ENCODE assay signal across 13 mouse cellular contexts in the genomic region with DNA sequence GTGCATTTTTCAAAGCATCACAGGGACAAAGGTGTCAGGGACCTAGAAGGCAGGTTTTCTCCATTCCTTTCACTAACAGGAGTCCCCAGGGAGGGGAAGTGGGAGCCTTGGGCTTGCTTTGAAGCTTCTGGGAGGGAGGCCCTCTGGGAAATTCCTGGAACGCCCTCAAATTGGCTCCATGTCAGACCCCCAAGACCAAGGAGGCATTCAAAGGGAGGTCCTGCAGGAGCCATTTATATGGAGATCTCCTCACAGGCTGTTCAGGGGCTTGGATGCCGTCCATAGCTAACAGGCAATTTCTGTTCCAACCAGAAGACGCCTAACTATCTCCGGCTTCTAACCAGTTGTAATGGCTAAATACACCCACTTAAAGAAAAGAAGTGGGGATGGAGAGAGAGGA.
DNase-seq lines count a peak whose midpoint lies in the region; ATAC-seq and TF ChIP-seq lines count a peak whose summit lies in the region.
"Had no signal": no experiment of that assay in that cellular context is flagged by ENCODE, and none has a peak within 500 bp of the region (broad histone marks: within the 10 kb centered on the region; RNA-seq: fewer than 3 reads in every experiment).

No protein-coding gene starts in this region.

- H3K4me2 ChIP-seq in hindbrain, postnatal 0 days (ENCODE audit: low read depth, low read length): no peak overlapping the region
- no peak overlapping the region for H3K4me2 ChIP-seq in midbrain, postnatal 0 days (ENCODE audit: low read depth, low read length, poor library complexity, severe bottlenecking)
- H3K4me2 ChIP-seq: embryonic facial prominence, embryonic 12.5 days; kidney, embryonic 15.5 days; liver, embryonic 13.5 days had no signal

- intact Hi-C loops in gastrocnemius, postnatal 14 days (cut with DNase I; ENCODE audit: low total_unique reads): no loop called here

- no peak overlapping the region for H3K27ac ChIP-seq in hindbrain, postnatal 0 days
- no peak overlapping the region for H3K27ac ChIP-seq in midbrain, postnatal 0 days (ENCODE audit: low read depth, low read length)
- H3K27ac ChIP-seq: embryonic facial prominence, embryonic 12.5 days; kidney, embryonic 15.5 days; liver, embryonic 13.5 days had no signal

- peak; percentile 6 to 18 for DNase-seq in left cerebral cortex, adult 18-20 months (ENCODE audit: low spot score in 2 of 2)
- DNase-seq in left cerebral cortex, adult 11 months (ENCODE audit: low spot score): no peak
- DNase-seq in brain, embryonic 14.5 days (ENCODE audit: low read depth): peak; percentile 96
- peak; percentile 80 for DNase-seq in hindbrain, postnatal 0 days (ENCODE audit: low spot score)
- peak; percentile 82 for DNase-seq in midbrain, postnatal 0 days (ENCODE audit: low spot score)
- DNase-seq in spleen, postnatal 4 days (ENCODE audit: low spot score in 2 of 2): no peak
- no peak for DNase-seq in gastrocnemius, postnatal 14 days
- no peak for DNase-seq in spleen, postnatal 14 days (ENCODE audit: low spot score in 2 of 2)
- DNase-seq: heart, adult 18-20 months; liver, embryonic 13.5 days had no signal

- no peaks in the 10 kb centered on the region for H3K36me3 ChIP-seq in hindbrain, postnatal 0 days (ENCODE audit: insufficient read depth, low read length)
- H3K36me3 ChIP-seq in midbrain, postnatal 0 days (ENCODE audit: insufficient read depth, low read length): no peaks in the 10 kb centered on the region
- H3K36me3 ChIP-seq: embryonic facial prominence, embryonic 12.5 days; kidney, embryonic 15.5 days; liver, embryonic 13.5 days had no signal

- H3K9me3 ChIP-seq in hindbrain, postnatal 0 days (ENCODE audit: low read length): no peaks in the 10 kb centered on the region
- no peaks in the 10 kb centered on the region for H3K9me3 ChIP-seq in midbrain, postnatal 0 days (ENCODE audit: low read length)
- H3K9me3 ChIP-seq: embryonic facial prominence, embryonic 12.5 days; kidney, embryonic 15.5 days; liver, embryonic 13.5 days had no signal

- no peak overlapping the region for H3K9ac ChIP-seq in hindbrain, postnatal 0 days (replicated peaks; ENCODE audit: low read length)
- H3K9ac ChIP-seq in midbrain, postnatal 0 days (replicated peaks; ENCODE audit: low read length, poor library complexity, severe bottlenecking): no peak overlapping the region
- H3K9ac ChIP-seq: embryonic facial prominence, embryonic 12.5 days; kidney, embryonic 15.5 days; liver, embryonic 13.5 days had no signal

- 20% methylated on average over 4 of the region's 4 CpGs for WGBS in hindbrain, postnatal 0 days
- WGBS in midbrain, postnatal 0 days: 56% methylated on average over 4 of the region's 4 CpGs

- peak; percentile 55; the same call in 1 of the 2 replicates for ATAC-seq in hindbrain, postnatal 0 days
- ATAC-seq in midbrain, postnatal 0 days (ENCODE audit: low FRiP score): no peak

- no peak for TF ChIP-seq POLR2A in brain, embryonic 14.5 days (IDR thresholded peaks at IDR 0.05; ENCODE audit: borderline replicate concordance, extremely low read depth, insufficient read depth, insufficient read length, poor library complexity, severe bottlenecking)

- H3K27me3 ChIP-seq in hindbrain, postnatal 0 days (ENCODE audit: insufficient read depth, low read length): no peaks in the 10 kb centered on the region
- H3K27me3 ChIP-seq in midbrain, postnatal 0 days (ENCODE audit: insufficient read depth, low read length): no peaks in the 10 kb centered on the region; the same call in 1 of the 2 replicates
- H3K27me3 ChIP-seq: embryonic facial prominence, embryonic 12.5 days; kidney, embryonic 15.5 days; liver, embryonic 13.5 days had no signal

- H3K4me1 ChIP-seq in hindbrain, postnatal 0 days (ENCODE audit: insufficient read depth, low read length): peaks cover 8% of the 10 kb centered on the region; the same call in 1 of the 2 replicates
- no peaks in the 10 kb centered on the region for H3K4me1 ChIP-seq in midbrain, postnatal 0 days (ENCODE audit: insufficient read depth, low read length)
- H3K4me1 ChIP-seq: embryonic facial prominence, embryonic 12.5 days; liver, embryonic 13.5 days had no signal

- no peak for TF ChIP-seq CTCF in brain, embryonic 14.5 days (IDR thresholded peaks at IDR 0.05; ENCODE audit: borderline replicate concordance, extremely low read depth, insufficient read depth, insufficient read length)
- TF ChIP-seq CTCF in hindbrain, postnatal 0 days (IDR thresholded peaks at IDR 0.05; ENCODE audit: low read depth): no peak
- no peak for TF ChIP-seq CTCF in midbrain, postnatal 0 days (IDR thresholded peaks at IDR 0.05)

- H3K4me3 ChIP-seq in hindbrain, postnatal 0 days (ENCODE audit: low read length): no peak overlapping the region
- no peak overlapping the region for H3K4me3 ChIP-seq in midbrain, postnatal 0 days (ENCODE audit: low read depth, low read length)
- H3K4me3 ChIP-seq: embryonic facial prominence, embryonic 12.5 days; kidney, embryonic 15.5 days; liver, embryonic 13.5 days; myocyte had no signal

Comparison
In these comparisons a context has a peak if more than half of its experiments do, and no peak if none do; other contexts are left out.
1. DNase-seq: peak in left cerebral cortex, adult 18-20 months (2 of 2), brain, embryonic 14.5 days (single experiment), hindbrain, postnatal 0 days (single experiment) and midbrain, postnatal 0 days (single experiment); none in left cerebral cortex, adult 11 months (single experiment), spleen, postnatal 4 days (0 of 2), gastrocnemius, postnatal 14 days (single experiment) and spleen, postnatal 14 days (0 of 2).